Mouse (Mus musculus) B cell, adult 62 days (primary cell): ENCODE results near the gene Cd3eap. TPM values are rescaled to one million over a fixed set of nuclear protein-coding genes. Genes with fewer than 3 reads are reported as not detected.

ENCODE experiments used
- total RNA-seq: library from RNA; stranded (reverse); gene quantifications from 4 replicates; pipeline ENCODE4 v1.2.4, GENCODE M21; 2023

Cd3eap gene
- total RNA-seq, result 4.3 to 7.0 TPM (median 5.9 TPM) in 4 replicates

GRCm38 (mm10) chr7:19359299-19359891, at the start of gene Cd3eap, which contains the start of gene Ppp1r13l:
Cd3eap (minus strand) TSS chr7:19359483.
Ppp1r13l (plus strand) TSS chr7:19359749.

DNA sequence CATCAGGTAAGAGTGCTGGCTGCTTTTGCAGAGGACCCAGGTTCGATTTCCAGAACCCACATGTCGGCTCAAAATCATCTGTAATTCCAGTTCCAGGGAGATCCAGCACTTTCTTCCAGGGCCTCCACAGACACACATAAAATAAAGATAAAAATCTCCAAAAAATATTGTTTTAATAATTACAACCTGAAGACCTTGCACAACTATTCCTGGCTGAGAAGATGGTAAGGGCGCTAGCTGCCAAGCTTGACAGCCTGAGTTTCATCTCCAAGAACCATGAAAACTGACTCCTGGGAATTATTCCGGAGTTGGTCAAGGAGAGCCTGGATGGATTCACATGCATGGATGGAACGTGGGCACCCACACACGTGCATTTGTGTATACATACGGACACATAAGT, 45.2 kb upstream of the Cd3eap start, which contains the start of gene Ckm:
Ckm (plus strand) TSS at position 301 of the 400 bp plus-strand sequence.

DNA sequence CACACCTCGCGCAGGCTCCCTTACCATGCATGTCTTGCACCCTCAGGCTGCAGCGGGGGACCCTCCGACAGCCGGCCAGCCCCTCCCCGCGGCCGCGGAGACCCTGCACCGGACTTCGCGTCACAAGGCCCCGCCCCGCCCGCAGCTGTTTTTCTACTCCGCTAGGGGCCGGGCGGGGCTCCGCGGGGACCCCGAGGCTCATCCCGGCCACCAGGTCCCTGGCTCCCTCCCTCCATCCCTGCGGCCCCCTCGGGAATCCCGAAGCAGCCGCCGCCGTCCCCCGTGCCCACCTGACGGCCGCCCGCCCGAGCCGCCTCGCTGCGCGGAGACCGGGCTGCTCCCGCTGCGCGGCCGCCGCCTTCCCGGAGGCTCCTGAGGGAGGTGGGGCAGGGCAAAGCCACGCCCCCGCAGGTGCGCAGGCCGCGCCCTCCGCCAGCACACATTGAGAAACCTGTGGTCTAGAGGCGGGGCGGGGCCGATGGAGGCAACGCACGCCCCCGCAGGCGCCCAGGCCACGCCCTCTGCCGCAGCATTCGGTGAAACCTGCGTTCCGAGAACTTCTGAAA, 44.5 kb upstream of the Cd3eap start, which contains the start of gene Klc3:
Klc3 (minus strand) TSS at position 374 of the 566 bp plus-strand sequence.

DNA sequence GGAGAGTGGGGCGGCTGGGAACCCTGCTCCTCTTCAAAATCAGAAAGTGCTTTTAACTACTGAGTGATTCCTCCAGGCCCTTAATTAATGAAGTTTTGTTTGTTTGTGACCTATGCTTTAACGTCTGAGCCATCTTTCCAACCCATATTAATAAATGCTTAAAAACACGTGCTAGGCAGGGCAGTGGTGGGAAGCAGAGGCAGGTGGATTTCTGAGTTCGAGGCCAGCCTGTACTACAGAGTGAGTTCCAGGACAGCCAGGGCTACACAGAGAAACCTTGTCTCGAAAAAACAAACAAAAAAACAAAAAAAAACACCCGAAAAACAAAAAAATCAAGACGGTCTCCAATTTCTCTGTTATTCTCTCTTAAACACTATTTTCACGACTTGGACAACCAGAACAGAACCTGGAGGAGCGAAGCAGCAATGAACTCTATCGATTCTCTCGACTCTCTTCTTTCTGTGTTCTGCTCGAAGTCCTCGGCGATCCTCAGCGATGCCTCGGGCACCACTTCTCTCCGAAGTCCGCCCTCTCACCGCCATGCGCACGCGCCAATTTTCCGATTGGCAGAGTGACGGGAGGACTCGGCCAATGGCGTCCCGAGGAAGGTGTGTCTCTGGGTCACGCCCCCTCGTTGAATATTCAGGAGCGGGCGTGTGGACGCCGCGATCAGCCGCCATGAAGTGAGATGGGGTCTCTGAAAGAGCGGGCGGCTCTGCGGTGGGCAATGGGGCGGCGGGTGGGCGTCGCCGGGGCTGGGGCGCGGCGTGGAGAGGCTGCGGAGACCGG, 22.3 kb upstream of the Cd3eap start, which contains the start of gene Ercc2:
Ercc2 (plus strand) TSS at position 634 of the 789 bp plus-strand sequence.

DNA sequence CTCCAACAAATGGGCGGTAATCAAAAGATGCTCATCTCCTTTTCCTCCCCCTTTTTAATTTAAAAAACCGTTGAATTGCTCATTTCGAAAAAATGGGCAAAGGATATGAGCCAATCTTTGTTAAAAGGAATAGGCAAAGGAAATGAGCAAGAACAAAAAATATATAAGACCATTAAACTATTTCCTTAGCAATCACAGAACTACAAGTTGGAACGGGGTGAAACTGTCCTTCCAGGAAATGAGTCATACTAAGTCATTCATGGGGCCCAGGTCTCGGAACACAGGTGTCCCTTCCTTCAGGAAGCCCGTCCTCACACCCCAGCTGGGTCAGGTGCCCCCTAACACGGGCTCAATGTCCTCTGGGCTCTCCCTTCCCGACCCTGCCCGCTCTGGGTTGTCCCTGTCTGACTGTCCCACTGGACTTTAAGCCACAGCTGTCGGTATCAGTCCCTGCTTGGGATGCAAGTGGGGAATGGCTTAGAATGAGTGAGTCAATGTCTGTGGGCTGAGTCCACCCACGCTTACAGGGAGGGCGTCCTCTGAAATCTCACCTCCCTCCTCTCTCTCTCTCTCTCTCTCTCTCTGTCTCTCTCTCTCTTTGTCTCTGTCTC, 14.9 kb downstream of the Cd3eap start, which contains the start of gene Ercc1:
Ercc1 (plus strand) TSS at position 542 of the 611 bp plus-strand sequence.

GRCm38 (mm10) chr7:19309884-19310641, 49.2 kb downstream of the Cd3eap start, which contains the start of gene Fosb:
Fosb (minus strand) TSS chr7:19310051.

Other genes with a start within 250 kb of the Cd3eap start
- not detected in 4 replicates for gene Gm4969, start 241.1 kb downstream of the Cd3eap start, total RNA-seq
- gene Fbxo46, start 239.6 kb downstream of the Cd3eap start, total RNA-seq, result 20.6 to 21.9 TPM (median 21.4 TPM) in 4 replicates
- gene Qpctl, start 210.2 kb downstream of the Cd3eap start, total RNA-seq, result 9.9 to 12.7 TPM (median 10.7 TPM) in 4 replicates
- gene Snrpd2, start 209.8 kb downstream of the Cd3eap start, total RNA-seq, result 86.8 to 98.6 TPM (median 92.5 TPM) in 4 replicates
- gene Gipr, start 193.4 kb downstream of the Cd3eap start, total RNA-seq, result not detected in 4 replicates
- 19.1 to 28.1 TPM (median 21.6 TPM) in 4 replicates for gene Eml2, start 183.1 kb downstream of the Cd3eap start, total RNA-seq
- not detected in 4 replicates for gene Gpr4, start 146.9 kb downstream of the Cd3eap start, total RNA-seq
- 52.4 to 62.7 TPM (median 54.4 TPM) in 4 replicates for gene Opa3, start 131.1 kb downstream of the Cd3eap start, total RNA-seq
- gene Vasp, start 87.7 kb downstream of the Cd3eap start, total RNA-seq, result 346 to 371 TPM (median 369 TPM) in 4 replicates
- not detected in 4 replicates for gene Ppm1n, start 79.4 kb downstream of the Cd3eap start, total RNA-seq
- 0.15 to 0.27 TPM in 2 of 4 replicates, not detected in the others for gene Rtn2, start 76.9 kb downstream of the Cd3eap start, total RNA-seq
- gene Fosb, start 49.4 kb downstream of the Cd3eap start, total RNA-seq, result 2,427 to 3,505 TPM (median 2,938 TPM) in 4 replicates
- gene Ercc1, start 14.7 kb downstream of the Cd3eap start, total RNA-seq, result 59.1 to 71.4 TPM (median 68.3 TPM) in 4 replicates
- 0.63 to 2.7 TPM (median 1.5 TPM) in 4 replicates for gene Ppp1r13l, start 266 bp upstream of the Cd3eap start, total RNA-seq
- gene Ercc2, start 22.5 kb upstream of the Cd3eap start, total RNA-seq, result 68.9 to 74.8 TPM (median 72.8 TPM) in 4 replicates
- gene Klc3, start 44.6 kb upstream of the Cd3eap start, total RNA-seq, result 0.60 to 1.2 TPM (median 0.86 TPM) in 4 replicates
- gene Ckm, start 45.3 kb upstream of the Cd3eap start, total RNA-seq, result 0.97 TPM in 1 of 4 replicates, not detected in the others
- gene Mark4, start 99.3 kb upstream of the Cd3eap start, total RNA-seq, result 26.4 to 33.1 TPM (median 28.6 TPM) in 4 replicates
- gene Exoc3l2, start 103.8 kb upstream of the Cd3eap start, total RNA-seq, result not detected in 4 replicates
- gene Bloc1s3, start 148.9 kb upstream of the Cd3eap start, total RNA-seq, result 3.1 to 5.3 TPM (median 4.6 TPM) in 4 replicates
- gene Trappc6a, start 148.9 kb upstream of the Cd3eap start, total RNA-seq, result 27.9 to 35.9 TPM (median 30.9 TPM) in 4 replicates
- gene Nkpd1, start 158.4 kb upstream of the Cd3eap start, total RNA-seq, result 0.31 to 0.78 TPM (median 0.53 TPM) in 4 replicates
- 55.1 to 64.0 TPM (median 60.2 TPM) in 4 replicates for gene Ppp1r37, start 203.6 kb upstream of the Cd3eap start, total RNA-seq
- 9.7 to 13.7 TPM (median 12.6 TPM) in 4 replicates for gene Zfp296, start 217.8 kb upstream of the Cd3eap start, total RNA-seq
- gene Gemin7, start 218.1 kb upstream of the Cd3eap start, total RNA-seq, result 72.4 to 80.4 TPM (median 77.1 TPM) in 4 replicates
- 94.5 to 107 TPM (median 98.1 TPM) in 4 replicates for gene Clasrp, start 245.0 kb upstream of the Cd3eap start, total RNA-seq